Mouse (Mus musculus) kidney, adult 10 weeks (tissue): ENCODE measurements around the gene Gpr135. TPM values are rescaled to one million over a fixed set of nuclear protein-coding genes. Genes with fewer than 3 reads are reported as not detected.

ENCODE experiments used
- polyA plus RNA-seq: library from polyadenylated mRNA; stranded (reverse); fragments of 350-450 nt; fragmentation: Illumina TruSeq; extraction: RNeasy Lipid Tissue Mini Kit (QIAGEN cat#74804); gene quantifications from one replicate; pipeline ENCODE4 v1.2.3, GENCODE M21; 2014; ENCODE audit warnings: low read depth, low replicate concordance

Gpr135 gene
- 7.2 TPM for polyA plus RNA-seq

DNA sequence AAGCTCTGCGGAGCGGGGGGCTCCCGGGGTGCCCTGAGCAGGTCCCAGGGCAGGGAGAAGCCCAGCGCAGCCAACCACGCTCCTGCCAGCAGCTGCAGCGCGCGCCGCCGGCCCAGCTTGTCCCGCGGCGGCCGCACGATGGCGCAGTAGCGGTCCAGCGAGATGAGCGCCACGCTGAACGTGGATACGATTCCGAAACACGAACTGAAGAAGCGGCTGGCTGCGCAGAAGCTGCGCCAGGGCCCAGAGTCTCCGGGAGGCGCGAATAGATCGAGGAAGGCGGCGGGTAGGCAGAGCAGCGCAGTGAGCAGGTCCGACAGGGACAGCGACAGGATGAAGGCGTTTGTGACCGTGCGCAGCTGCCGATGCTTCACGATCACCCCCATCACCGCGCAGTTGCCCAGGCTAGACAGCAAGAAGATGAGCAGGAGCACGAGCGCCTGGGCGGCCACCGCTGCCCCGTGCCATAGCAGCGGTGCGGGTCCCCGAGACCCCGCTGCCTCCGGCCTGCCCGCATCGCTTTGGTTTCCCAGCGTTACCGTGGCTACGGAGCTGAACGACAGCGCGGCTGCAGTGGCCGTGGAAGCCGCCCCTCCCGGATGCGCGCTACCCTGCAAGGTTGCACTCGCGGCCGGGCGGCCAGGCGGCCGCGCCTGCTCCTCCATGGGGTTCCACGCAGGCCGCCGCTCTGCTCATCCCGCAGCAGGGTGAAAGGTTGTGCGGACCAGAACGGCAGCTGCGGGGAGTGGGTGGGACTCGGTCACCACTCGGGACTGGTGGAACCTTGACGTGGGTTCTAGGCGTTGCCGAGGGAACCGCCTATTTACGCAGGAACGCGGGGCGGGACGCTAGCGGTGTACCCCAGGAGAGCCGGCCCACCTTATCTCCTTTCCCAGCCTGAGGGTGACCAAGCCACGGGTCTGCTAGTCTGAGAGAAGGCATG lies at the start of gene Gpr135:
Gene Gpr135, minus strand, starts transcription at position 799 of the 943 bp plus-strand sequence.

DNA sequence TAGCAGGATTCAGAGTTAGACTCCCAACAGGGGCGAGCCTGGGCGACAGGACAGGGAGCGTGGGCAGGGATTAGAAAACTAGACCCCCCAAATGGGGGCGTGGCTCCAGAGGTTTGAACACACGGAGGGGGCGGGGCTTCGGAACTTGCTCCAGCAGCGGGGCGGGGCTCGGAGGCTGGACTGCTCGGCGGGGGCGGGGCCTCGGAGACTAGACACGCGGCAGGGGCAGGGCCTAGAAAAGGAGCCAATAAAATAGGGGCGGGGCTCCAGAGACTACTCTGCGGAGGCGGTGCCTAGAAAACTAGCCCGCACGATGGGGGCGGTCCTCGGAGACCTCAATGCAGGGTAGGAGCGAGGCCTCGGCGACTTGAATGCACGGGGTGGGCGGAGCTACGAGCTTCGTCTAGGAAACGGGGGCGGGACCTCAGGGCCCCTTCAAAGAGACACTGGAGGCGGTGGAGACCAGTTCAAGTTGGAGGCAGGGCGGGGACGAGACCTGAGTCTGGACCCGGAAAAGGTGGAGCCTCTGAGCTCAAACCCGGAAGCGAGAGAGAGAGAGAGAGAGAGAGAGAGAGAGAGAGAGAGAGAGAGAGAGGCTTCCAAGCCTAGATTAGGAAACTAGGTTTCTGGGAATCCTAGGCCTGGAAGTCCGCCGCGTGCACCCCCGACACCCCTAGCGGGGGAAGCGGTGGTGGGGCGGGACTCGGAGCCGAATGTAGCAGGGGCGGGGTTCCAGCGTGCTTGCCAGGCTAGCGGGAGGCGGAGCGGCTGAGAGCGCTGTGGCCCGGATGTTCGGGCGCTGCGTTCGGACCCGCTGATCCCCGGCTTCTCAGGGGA lies 14.6 kb upstream of the Gpr135 start, which contains the start of the genes L3hypdh and Jkamp:
Gene L3hypdh, minus strand, starts transcription at position 111 of the 837 bp plus-strand sequence.
Gene Jkamp, plus strand, starts transcription at position 261 of the 837 bp plus-strand sequence.

Other genes with a start within 250 kb of the Gpr135 start
- 27.4 TPM for gene Daam1, start 240.0 kb downstream of the Gpr135 start, polyA plus RNA-seq
- gene L3hypdh, start 14.3 kb upstream of the Gpr135 start, polyA plus RNA-seq = 71.8 TPM
- 66.8 TPM for gene Jkamp, start 14.5 kb upstream of the Gpr135 start, polyA plus RNA-seq
- gene Ccdc175, start 113.9 kb upstream of the Gpr135 start, polyA plus RNA-seq = not detected